Mouse (Mus musculus): ENCODE measurements around the gene Mef2a. TPM values are rescaled to one million over a fixed set of nuclear protein-coding genes. Genes with fewer than 3 reads are reported as not detected.

Mef2a gene
- polyA plus RNA-seq, 1 experiment from 2014 or later: 24.1 TPM

GRCm38 (mm10) chr7:67373975-67374374 is 1.3 kb upstream of the Mef2a start:
- ATAC-seq (ENCODE audit: low FRiP score) (no peak), DNase-seq (ENCODE audit: low spot score, missing footprints) (no peak)
- 48% methylated on average over 5 of the region's 5 CpGs for WGBS
- Histone ChIP-seq H3K27me3 (ENCODE audit: control insufficient read depth, insufficient read depth, low read length) (no peaks in the 10 kb centered on the region), H3K4me3 (ENCODE audit: low read depth, low read length) (peak overlapping the region; percentile 95; the same call in 1 of the 2 replicates), H3K9me3 (ENCODE audit: control insufficient read depth, low read length) (no peaks in the 10 kb centered on the region), H3K27ac (ENCODE audit: low read depth, low read length) (0 out of 2 replicates have a peak overlapping the region, but pooled peaks have one; percentile 14), H3K9ac (ENCODE audit: low read length) (peak overlapping the region; percentile 16; the same call in 1 of the 2 replicates), H3K4me2 (peak overlapping the region; percentile 66; the same call in 1 of the 2 replicates), H3K36me3 (ENCODE audit: control insufficient read depth, insufficient read depth, low read length) (no peaks in the 10 kb centered on the region), H3K4me1 (ENCODE audit: control insufficient read depth, insufficient read depth, low read length) (peaks cover 7% of the 10 kb centered on the region; the same call in 1 of the 2 replicates)

DNA sequence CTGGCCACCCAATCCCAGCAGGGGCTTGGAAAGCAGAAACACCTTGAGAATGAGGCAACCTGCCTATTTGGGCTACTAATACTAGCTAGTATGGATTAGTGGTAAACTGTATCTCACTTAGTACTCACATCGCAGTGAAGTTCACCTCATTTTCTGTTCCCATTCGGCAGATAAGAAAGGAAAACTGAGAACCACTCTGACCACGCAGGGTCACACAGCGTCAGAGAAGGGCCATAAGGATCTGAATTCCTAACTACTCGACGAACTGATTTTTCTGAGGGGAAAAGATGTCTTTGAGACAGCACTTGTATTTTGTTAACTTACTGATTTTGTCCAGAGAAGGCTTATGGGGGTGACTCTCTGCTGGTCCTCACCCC is 914 bp upstream of the Mef2a start:
- peak overlapping the region; percentile 96 for H3K27ac ChIP-seq (ENCODE audit: low read depth, low read length)
- WGBS: 35% methylated on average over 6 of the region's 6 CpGs

DNA sequence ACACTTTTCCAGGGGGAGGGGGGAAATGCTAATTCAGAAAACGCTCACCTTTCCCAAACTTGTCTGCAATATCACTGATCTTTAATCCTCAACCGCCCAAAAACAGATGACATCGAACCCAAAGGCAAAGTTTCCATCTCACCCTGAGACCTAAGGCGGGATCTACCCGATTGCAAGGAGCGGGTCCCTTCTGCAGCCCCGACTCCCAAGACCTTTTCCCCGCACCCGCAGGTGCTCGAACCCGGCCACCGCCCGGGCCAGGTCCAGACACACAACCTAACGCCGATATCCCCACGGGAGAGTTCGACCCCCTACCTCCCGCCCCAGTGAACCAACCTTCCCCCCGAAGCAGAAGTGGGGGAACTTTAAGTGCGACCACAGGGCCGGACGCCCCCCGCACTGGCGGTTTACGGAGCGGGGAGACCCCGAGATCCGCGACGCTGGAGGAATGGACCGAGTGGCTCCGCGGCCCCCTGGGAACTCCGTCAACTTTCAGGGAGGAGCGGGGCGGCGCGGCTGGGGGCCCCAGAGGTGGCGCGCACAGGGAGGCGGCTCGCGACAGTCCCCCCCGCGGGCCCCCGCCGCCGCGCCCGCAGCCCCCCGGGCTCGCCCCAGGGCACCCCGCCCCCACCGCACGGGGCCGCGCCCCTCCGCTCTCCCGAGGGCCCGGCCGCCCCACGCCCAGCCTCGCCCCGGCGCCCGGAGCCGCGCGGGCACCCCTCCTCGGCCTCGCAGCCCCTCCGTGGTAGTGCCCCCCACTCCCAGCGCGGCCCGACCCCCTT is 576 bp downstream of the Mef2a start:
- peaks cover 7% of the 10 kb centered on the region; the same call in 1 of the 2 replicates for H3K4me1 ChIP-seq (ENCODE audit: control insufficient read depth, insufficient read depth, low read length)
- H3K27ac ChIP-seq (ENCODE audit: low read depth, low read length): peak overlapping the region; percentile 96
- H3K4me3 ChIP-seq (ENCODE audit: low read depth, low read length): peak overlapping the region; percentile 95
- H3K36me3 ChIP-seq (ENCODE audit: control insufficient read depth, insufficient read depth, low read length): no peaks in the 10 kb centered on the region
- no peaks in the 10 kb centered on the region for H3K27me3 ChIP-seq (ENCODE audit: control insufficient read depth, insufficient read depth, low read length)
- under 1% methylated on average over 44 of the region's 75 CpGs for WGBS
- H3K9me3 ChIP-seq (ENCODE audit: control insufficient read depth, low read length): no peaks in the 10 kb centered on the region
- peak overlapping the region; percentile 97 for H3K9ac ChIP-seq (ENCODE audit: low read length)
- peak overlapping the region; percentile 66 for H3K4me2 ChIP-seq
- peak; percentile 80 for ATAC-seq (ENCODE audit: low FRiP score)
- DNase-seq (ENCODE audit: low spot score, missing footprints): peak; percentile 91

More for the DNA sequence above, 914 bp upstream of the Mef2a start:
- Histone ChIP-seq H3K9ac (ENCODE audit: low read length) (peak overlapping the region; percentile 97), H3K36me3 (ENCODE audit: control insufficient read depth, insufficient read depth, low read length) (no peaks in the 10 kb centered on the region), H3K9me3 (ENCODE audit: control insufficient read depth, low read length) (no peaks in the 10 kb centered on the region), H3K4me2 (peak overlapping the region; percentile 66), H3K4me3 (ENCODE audit: low read depth, low read length) (peak overlapping the region; percentile 95), H3K4me1 (ENCODE audit: control insufficient read depth, insufficient read depth, low read length) (peaks cover 7% of the 10 kb centered on the region; the same call in 1 of the 2 replicates), H3K27me3 (ENCODE audit: control insufficient read depth, insufficient read depth, low read length) (no peaks in the 10 kb centered on the region)
- ATAC-seq (ENCODE audit: low FRiP score) (no peak), DNase-seq (ENCODE audit: low spot score, missing footprints) (no peak)

DNA sequence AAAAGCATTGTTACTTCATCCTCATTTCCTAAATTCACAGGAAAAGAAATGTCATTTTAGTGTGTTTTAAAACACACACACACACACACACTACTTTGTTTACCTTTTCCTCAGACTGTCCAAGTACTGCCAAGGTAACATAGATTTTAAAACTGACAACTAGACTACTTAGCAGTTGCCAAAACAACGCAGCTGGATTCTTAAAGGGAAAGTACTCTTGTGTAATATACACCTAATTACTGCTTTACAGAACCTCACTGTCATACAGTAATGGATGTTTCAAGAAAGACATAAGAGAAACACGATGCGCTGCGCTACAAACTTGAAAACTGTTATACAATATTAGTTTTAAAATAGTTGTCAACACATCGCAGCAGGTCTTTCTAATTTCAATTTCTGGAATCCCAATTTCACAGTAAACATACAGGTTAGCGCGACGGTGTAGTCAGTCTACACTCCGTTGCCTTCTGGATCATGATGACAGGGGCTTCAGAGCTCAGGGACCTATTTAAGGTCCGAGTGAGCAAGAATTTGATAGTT is 1.2 kb downstream of the Mef2a start:
- peak; percentile 91 for DNase-seq (ENCODE audit: low spot score, missing footprints)

DNA sequence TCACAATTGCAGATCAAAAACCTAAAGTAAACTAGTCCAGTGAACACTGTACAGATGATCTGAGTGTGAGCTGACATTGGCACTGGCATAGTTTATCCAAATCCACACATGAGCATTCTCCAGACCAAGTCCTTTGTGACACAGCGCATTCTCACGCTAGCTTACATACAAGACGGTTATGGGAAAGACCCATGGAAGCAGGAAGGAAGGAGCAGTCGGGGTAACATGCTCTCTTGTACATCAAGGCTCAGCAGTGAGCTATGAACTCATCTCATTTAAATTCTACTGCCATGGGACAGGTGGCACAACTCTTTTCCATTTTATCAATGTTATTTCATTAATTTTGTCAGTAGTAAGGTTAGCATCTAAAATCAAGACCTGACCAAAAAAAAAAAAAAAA is 3.0 kb downstream of the Mef2a start:
- ATAC-seq (ENCODE audit: low FRiP score) (no peak), DNase-seq (ENCODE audit: low spot score, missing footprints) (no peak)
- Histone ChIP-seq H3K4me2 (no peak overlapping the region), H3K27me3 (ENCODE audit: control insufficient read depth, insufficient read depth, low read length) (no peaks in the 10 kb centered on the region), H3K36me3 (ENCODE audit: control insufficient read depth, insufficient read depth, low read length) (no peaks in the 10 kb centered on the region), H3K4me3 (ENCODE audit: low read depth, low read length) (no peak overlapping the region), H3K4me1 (ENCODE audit: control insufficient read depth, insufficient read depth, low read length) (peaks cover 7% of the 10 kb centered on the region; the same call in 1 of the 2 replicates), H3K27ac (ENCODE audit: low read depth, low read length) (no peak overlapping the region), H3K9ac (ENCODE audit: low read length) (no peak overlapping the region), H3K9me3 (ENCODE audit: control insufficient read depth, low read length) (no peaks in the 10 kb centered on the region)
- 81% methylated on average over 4 of the region's 4 CpGs for WGBS

More for the DNA sequence above, 1.2 kb downstream of the Mef2a start:
- Histone ChIP-seq H3K4me2 (peak overlapping the region; percentile 66), H3K36me3 (ENCODE audit: control insufficient read depth, insufficient read depth, low read length) (no peaks in the 10 kb centered on the region), H3K4me3 (ENCODE audit: low read depth, low read length) (peak overlapping the region; percentile 95), H3K27ac (ENCODE audit: low read depth, low read length) (no peak overlapping the region), H3K9ac (ENCODE audit: low read length) (peak overlapping the region; percentile 97), H3K27me3 (ENCODE audit: control insufficient read depth, insufficient read depth, low read length) (no peaks in the 10 kb centered on the region), H3K4me1 (ENCODE audit: control insufficient read depth, insufficient read depth, low read length) (peaks cover 7% of the 10 kb centered on the region; the same call in 1 of the 2 replicates), H3K9me3 (ENCODE audit: control insufficient read depth, low read length) (no peaks in the 10 kb centered on the region)
- WGBS: 19% methylated on average over 10 of the region's 10 CpGs
- no peak for ATAC-seq (ENCODE audit: low FRiP score)

DNA sequence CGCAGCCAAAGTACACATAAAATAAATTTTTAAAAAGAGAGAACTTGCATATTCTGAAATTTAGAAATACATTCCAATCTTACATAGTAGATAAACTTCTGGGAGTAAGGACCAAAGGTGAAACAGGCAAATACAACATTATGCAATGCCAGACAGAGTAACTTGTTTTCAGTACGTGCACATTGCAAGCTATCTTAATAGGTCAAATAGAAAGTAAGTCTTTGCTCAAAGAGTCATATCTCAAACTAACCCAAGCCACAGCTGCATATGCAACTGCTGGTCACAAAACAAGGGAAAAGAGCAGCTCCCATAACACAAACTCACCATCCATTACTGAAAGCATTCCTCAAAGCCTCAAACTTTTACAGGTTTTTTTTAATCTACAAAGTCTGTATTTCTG is 4.3 kb downstream of the Mef2a start:
- 93% methylated on average over 2 of the region's 2 CpGs for WGBS
- Histone ChIP-seq H3K27me3 (ENCODE audit: control insufficient read depth, insufficient read depth, low read length) (no peaks in the 10 kb centered on the region), H3K9me3 (ENCODE audit: control insufficient read depth, low read length) (no peaks in the 10 kb centered on the region), H3K27ac (ENCODE audit: low read depth, low read length) (no peak overlapping the region), H3K36me3 (ENCODE audit: control insufficient read depth, insufficient read depth, low read length) (no peaks in the 10 kb centered on the region), H3K4me2 (no peak overlapping the region), H3K9ac (ENCODE audit: low read length) (no peak overlapping the region), H3K4me1 (ENCODE audit: control insufficient read depth, insufficient read depth, low read length) (peaks cover 2% of the 10 kb centered on the region; the same call in 1 of the 2 replicates), H3K4me3 (ENCODE audit: low read depth, low read length) (no peak overlapping the region)
- ATAC-seq (ENCODE audit: low FRiP score): no peak
- no peak for DNase-seq (ENCODE audit: low spot score, missing footprints)

DNA sequence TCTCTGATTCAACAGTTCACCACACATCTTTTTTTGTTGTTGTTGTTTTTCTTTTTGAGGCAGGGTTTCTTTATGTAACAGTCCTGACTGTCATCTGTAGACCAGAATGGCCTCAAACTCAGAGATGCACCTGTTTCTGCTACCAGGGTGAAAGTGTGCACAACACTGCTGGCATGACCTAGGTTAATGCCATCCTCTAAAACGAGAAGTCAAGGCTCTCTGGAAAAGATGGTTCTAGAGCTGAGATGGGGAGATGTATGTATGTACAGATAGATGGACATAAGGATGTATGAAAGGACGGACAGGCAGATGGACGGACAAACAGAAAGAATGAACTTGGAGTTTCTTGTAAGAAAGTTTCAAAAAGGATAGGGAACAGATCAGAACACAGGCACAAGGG is 12.1 kb downstream of the Mef2a start:
- DNase-seq (ENCODE audit: low spot score, missing footprints) (no peak), ATAC-seq (ENCODE audit: low FRiP score) (no peak)
- no peaks in the 10 kb centered on the region for H3K27me3 ChIP-seq (ENCODE audit: control insufficient read depth, insufficient read depth, low read length)
- no peaks in the 10 kb centered on the region for H3K36me3 ChIP-seq (ENCODE audit: control insufficient read depth, insufficient read depth, low read length)
- H3K4me1 ChIP-seq (ENCODE audit: control insufficient read depth, insufficient read depth, low read length): no peaks in the 10 kb centered on the region
- H3K4me3 ChIP-seq (ENCODE audit: low read depth, low read length): no peak overlapping the region
- no peak overlapping the region for H3K27ac ChIP-seq (ENCODE audit: low read depth, low read length)
- 89% methylated on average over 3 of the region's 3 CpGs for WGBS
- H3K9me3 ChIP-seq (ENCODE audit: control insufficient read depth, low read length): no peaks in the 10 kb centered on the region
- H3K4me2 ChIP-seq: no peak overlapping the region
- H3K9ac ChIP-seq (ENCODE audit: low read length): no peak overlapping the region

- no peaks in the 10 kb centered on the region for H3K27me3 ChIP-seq (ENCODE audit: control insufficient read depth, insufficient read depth, low read length)
- no peak for DNase-seq (ENCODE audit: low spot score, missing footprints)
- ATAC-seq (ENCODE audit: low FRiP score): no peak
- H3K4me1 ChIP-seq (ENCODE audit: control insufficient read depth, insufficient read depth, low read length): no peaks in the 10 kb centered on the region
- no peak overlapping the region for H3K4me2 ChIP-seq
- no peak overlapping the region for H3K4me3 ChIP-seq (ENCODE audit: low read depth, low read length)
- no peaks in the 10 kb centered on the region for H3K36me3 ChIP-seq (ENCODE audit: control insufficient read depth, insufficient read depth, low read length)
- H3K27ac ChIP-seq (ENCODE audit: low read depth, low read length): no peak overlapping the region
- no peaks in the 10 kb centered on the region for H3K9me3 ChIP-seq (ENCODE audit: control insufficient read depth, low read length)
- no peak overlapping the region for H3K9ac ChIP-seq (ENCODE audit: low read length)
Observed at GRCm38 (mm10) chr7:67359863-67360262, 12.8 kb downstream of the Mef2a start.

DNA sequence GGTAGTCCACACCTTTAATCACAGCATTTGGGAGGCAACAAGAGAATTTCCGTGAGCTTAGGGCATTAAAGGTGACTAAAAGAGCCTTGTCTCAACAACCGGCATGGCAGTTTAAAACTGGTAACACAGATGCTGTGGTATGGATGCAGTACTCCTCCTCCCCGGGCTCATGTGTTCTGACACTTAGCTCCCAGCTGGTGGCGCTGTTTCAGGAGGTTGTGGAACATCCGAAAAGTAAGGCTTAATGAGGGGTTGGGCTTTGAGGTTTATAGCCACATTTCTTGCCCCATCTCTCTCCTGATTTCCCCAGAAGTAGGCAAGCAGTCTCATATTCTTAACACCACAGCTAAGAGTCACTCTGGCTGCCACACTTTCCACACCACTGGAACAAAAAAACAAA is 16.8 kb downstream of the Mef2a start:
- ATAC-seq (ENCODE audit: low FRiP score) (no peak), DNase-seq (ENCODE audit: low spot score, missing footprints) (no peak)
- Histone ChIP-seq H3K36me3 (ENCODE audit: control insufficient read depth, insufficient read depth, low read length) (no peaks in the 10 kb centered on the region), H3K4me3 (ENCODE audit: low read depth, low read length) (no peak overlapping the region), H3K4me2 (no peak overlapping the region), H3K27ac (ENCODE audit: low read depth, low read length) (no peak overlapping the region), H3K4me1 (ENCODE audit: control insufficient read depth, insufficient read depth, low read length) (no peaks in the 10 kb centered on the region), H3K9ac (ENCODE audit: low read length) (no peak overlapping the region), H3K9me3 (ENCODE audit: control insufficient read depth, low read length) (no peaks in the 10 kb centered on the region), H3K27me3 (ENCODE audit: control insufficient read depth, insufficient read depth, low read length) (no peaks in the 10 kb centered on the region)
- WGBS: 95% methylated on average over 5 of the region's 5 CpGs
